Mouse (Mus musculus) heart, embryonic 11.5 days (tissue): Measurements from ENCODE around the gene Asl. TPM values are rescaled to one million over a fixed set of nuclear protein-coding genes. Genes with fewer than 3 reads are reported as not detected.
"Not testable (repeated sequence)": the region's sequence is repeated elsewhere in the genome, so short reads cannot be mapped to it uniquely, and the experiment has no call there.

ENCODE experiments used
- ATAC-seq: fragments of 200-750 bp; cut with Nextera tagmentation; replicated peaks from 2 replicates; pipeline ENCODE4 v1.8.0; 2017; ENCODE audit warnings: moderate library complexity; ENCODE audit not compliant: insufficient number of reproducible peaks, low FRiP score, low TSS enrichment
- H3K27ac ChIP-seq: fragments of 300-500 bp; sonication (generic); 2 replicates; pipeline ENCODE4 v1.5.1; 2014; ENCODE audit warnings: mild to moderate bottlenecking, low read depth, low read length
- H3K27me3 ChIP-seq: fragments of 300-500 bp; sonication (generic); 2 replicates; pipeline ENCODE4 v1.6.1; 2014; ENCODE audit warnings: mild to moderate bottlenecking, low read length, mixed read lengths; ENCODE audit not compliant: control insufficient read depth, insufficient read depth
- H3K36me3 ChIP-seq: fragments of 300-500 bp; sonication (generic); 2 replicates; pipeline ENCODE4 v1.6.1; 2014; ENCODE audit warnings: mild to moderate bottlenecking, low read length, moderate library complexity, mixed read lengths; ENCODE audit not compliant: control insufficient read depth, insufficient read depth
- H3K4me1 ChIP-seq: fragments of 300-500 bp; sonication (generic); 2 replicates; pipeline ENCODE4 v1.6.1; 2014; ENCODE audit warnings: low read length; ENCODE audit not compliant: control insufficient read depth, insufficient read depth
- H3K4me2 ChIP-seq: fragments of 300-500 bp; sonication (generic); 2 replicates; pipeline ENCODE4 v1.6.1; 2014; ENCODE audit warnings: mild to moderate bottlenecking, moderate library complexity
- H3K4me3 ChIP-seq: fragments of 300-500 bp; sonication (generic); 2 replicates; pipeline ENCODE4 v1.5.1; 2014; ENCODE audit warnings: low read depth, low read length
- H3K9ac ChIP-seq: fragments of 300-500 bp; sonication (generic); 2 replicates; pipeline ENCODE4 v1.6.1; 2014; ENCODE audit warnings: mild to moderate bottlenecking, low read depth, low read length, moderate library complexity
- H3K9me3 ChIP-seq: fragments of 300-500 bp; sonication (generic); replicated peaks from 2 replicates; pipeline ENCODE4 v1.6.1; 2016; ENCODE audit warnings: low read length; ENCODE audit not compliant: control insufficient read depth
- WGBS: fragments of 180-500 bp; shearing (Covaris S2); extraction: QIAGEN DNeasy Blood & Tissue Kit; methylation state at CpG from one replicate; pipeline ENCODE4 v1.1.7; 2014; ENCODE audit not compliant: insufficient replicate concordance; 5-methylcytosine and 5-hydroxymethylcytosine counted together
- polyA plus RNA-seq: library from polyadenylated mRNA; unstranded; fragments of >200 nt; fragmentation: Nextera tagmentation; extraction: Ambion mirVana; gene quantifications from 2 replicates; pipeline ENCODE4 v1.2.1, GENCODE M21; 2014

The Asl gene
- polyA plus RNA-seq, 1 experiment from 2014 or later = 18.6 TPM

GRCm38 (mm10) chr5:130041262-130041661 lies 12.2 kb upstream of the Asl start:
- H3K27ac ChIP-seq = no peak overlapping the region
- no peak overlapping the region for H3K4me3 ChIP-seq
- H3K4me1 ChIP-seq = peaks cover 3% of the 10 kb centered on the region
- no peak overlapping the region for H3K4me2 ChIP-seq
- no peak for ATAC-seq
- WGBS = 84% methylated on average over 4 of the region's 4 CpGs
- peaks cover 12% of the 10 kb centered on the region for H3K36me3 ChIP-seq
- no peak overlapping the region for H3K9ac ChIP-seq
- no peaks in the 10 kb centered on the region for H3K9me3 ChIP-seq
- peaks cover 30% of the 10 kb centered on the region for H3K27me3 ChIP-seq

- peaks cover 30% of the 10 kb centered on the region for H3K27me3 ChIP-seq
- 93% methylated on average over 4 of the region's 4 CpGs for WGBS
- peaks cover 12% of the 10 kb centered on the region for H3K36me3 ChIP-seq
Measured at GRCm38 (mm10) chr5:130040797-130041196, 11.8 kb upstream of the Asl start.

GRCm38 (mm10) chr5:130037752-130038455 lies 8.9 kb upstream of the Asl start:
- ATAC-seq = no peak
- H3K27ac ChIP-seq = no peak overlapping the region
- no peak overlapping the region for H3K4me2 ChIP-seq

More at GRCm38 (mm10) chr5:130040797-130041196, 11.8 kb upstream of the Asl start:
- no peak overlapping the region for H3K4me2 ChIP-seq
- H3K4me3 ChIP-seq = no peak overlapping the region
- no peaks in the 10 kb centered on the region for H3K4me1 ChIP-seq
- H3K9ac ChIP-seq = no peak overlapping the region
- H3K9me3 ChIP-seq = no peaks in the 10 kb centered on the region
- ATAC-seq = no peak
- no peak overlapping the region for H3K27ac ChIP-seq

GRCm38 (mm10) chr5:130036300-130036699 lies 7.3 kb upstream of the Asl start:
- H3K9me3 ChIP-seq, H3K4me2 ChIP-seq, H3K27ac ChIP-seq, H3K36me3 ChIP-seq, H3K27me3 ChIP-seq, H3K4me3 ChIP-seq, H3K9ac ChIP-seq, ATAC-seq, H3K4me1 ChIP-seq: not testable (repeated sequence)
- 69% methylated on average over 2 of the region's 2 CpGs for WGBS

More at GRCm38 (mm10) chr5:130037752-130038455, 8.9 kb upstream of the Asl start:
- peaks cover 4% of the 10 kb centered on the region; the same call in 1 of the 2 replicates for H3K27me3 ChIP-seq
- H3K4me1 ChIP-seq = no peaks in the 10 kb centered on the region
- peaks cover 8% of the 10 kb centered on the region for H3K36me3 ChIP-seq
- H3K4me3 ChIP-seq = no peak overlapping the region
- H3K9ac ChIP-seq = no peak overlapping the region
- H3K9me3 ChIP-seq = no peaks in the 10 kb centered on the region
- WGBS = 63% methylated on average over 19 of the region's 19 CpGs

GRCm38 (mm10) chr5:130033869-130034268 lies 4.8 kb upstream of the Asl start:
- H3K9ac ChIP-seq = no peak overlapping the region
- whole genome bisulfite sequencing = 58% methylated on average over 2 of the region's 2 CpGs
- H3K27me3 ChIP-seq = no peaks in the 10 kb centered on the region
- no peaks in the 10 kb centered on the region for H3K9me3 ChIP-seq
- H3K4me3 ChIP-seq = no peak overlapping the region
- no peak overlapping the region for H3K27ac ChIP-seq
- H3K36me3 ChIP-seq = no peaks in the 10 kb centered on the region
- no peaks in the 10 kb centered on the region; the same call in 1 of the 2 replicates for H3K4me1 ChIP-seq
- ATAC-seq = no peak
- H3K4me2 ChIP-seq = no peak overlapping the region

DNA sequence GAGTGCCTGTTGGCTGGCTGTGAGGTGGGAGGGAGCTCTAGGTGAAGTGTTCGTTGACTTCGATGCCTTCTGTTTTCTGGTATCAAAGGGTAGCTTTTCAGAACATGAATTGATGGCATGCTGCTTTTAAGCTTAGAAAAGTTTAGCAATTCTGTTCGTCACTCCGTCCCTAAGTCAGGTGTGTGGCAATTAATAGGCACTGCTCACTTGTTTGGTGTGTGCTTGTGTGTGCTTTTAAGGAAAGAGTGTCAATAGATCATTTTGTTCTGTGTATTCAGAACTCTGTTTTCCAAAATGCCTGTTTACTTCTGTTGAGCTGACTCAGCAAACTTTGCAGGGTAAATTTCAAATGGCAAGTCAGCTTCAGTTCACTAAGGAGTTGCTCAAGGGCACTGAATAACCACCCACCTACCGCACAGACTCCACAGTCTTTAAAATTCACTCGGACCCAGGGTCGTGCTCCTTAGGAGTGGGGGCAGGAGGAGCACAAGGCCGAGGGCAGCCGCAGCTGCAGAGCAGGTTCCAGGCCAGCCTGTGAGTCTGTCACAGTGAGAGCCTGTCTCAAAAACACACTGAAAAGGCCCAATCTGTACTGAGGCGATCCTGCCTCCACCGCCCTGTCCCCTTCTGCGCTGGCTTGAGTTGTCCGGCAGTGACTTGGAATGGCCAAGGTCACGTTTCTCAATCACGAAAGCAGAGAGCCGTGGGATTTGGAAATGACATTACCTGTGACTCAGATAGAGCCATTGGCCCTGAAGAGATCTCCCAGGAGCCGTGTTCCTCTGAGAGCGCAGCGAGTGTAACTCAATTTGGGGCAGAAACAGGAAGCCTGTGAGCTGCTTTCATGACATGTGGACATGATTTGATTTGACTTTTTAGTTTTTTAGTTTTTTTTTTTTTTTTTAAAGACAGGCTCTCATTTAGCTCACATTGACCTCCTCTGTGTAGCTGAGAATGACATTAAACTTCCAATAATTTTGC lies 2.7 kb upstream of the Asl start:
- 92% methylated on average over 19 of the region's 19 CpGs for WGBS
- Histone ChIP-seq H3K4me1 (no peaks in the 10 kb centered on the region; the same call in 1 of the 2 replicates), H3K36me3 (no peaks in the 10 kb centered on the region), H3K9me3 (no peaks in the 10 kb centered on the region), H3K27me3 (peaks cover 3% of the 10 kb centered on the region; the same call in 1 of the 2 replicates), H3K27ac (no peak overlapping the region), H3K4me2 (no peak overlapping the region), H3K4me3 (no peak overlapping the region), H3K9ac (no peak overlapping the region)
- no peak for ATAC-seq

DNA sequence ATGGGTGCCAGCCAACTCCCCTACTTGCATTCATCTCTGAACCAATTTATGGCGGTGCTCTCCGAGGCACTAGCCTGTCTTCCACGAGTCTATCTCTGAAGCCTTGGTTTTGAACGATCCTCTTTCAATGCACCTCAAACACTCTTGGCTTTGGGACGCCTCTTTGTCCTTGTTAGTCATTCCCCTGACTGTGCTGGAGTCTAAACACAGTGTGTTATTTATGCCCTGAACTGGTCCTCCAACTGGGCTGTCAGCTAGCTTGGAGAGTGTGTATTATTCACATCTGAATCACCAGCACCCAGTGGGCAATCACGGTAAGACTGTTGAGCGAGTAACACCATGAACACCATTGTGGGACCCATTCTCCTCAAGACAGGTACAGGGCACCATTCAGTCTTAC lies 1.4 kb downstream of the Asl start:
- H3K4me2 ChIP-seq = no peak overlapping the region
- no peaks in the 10 kb centered on the region; the same call in 1 of the 2 replicates for H3K4me1 ChIP-seq
- peaks cover 3% of the 10 kb centered on the region; the same call in 1 of the 2 replicates for H3K27me3 ChIP-seq
- no peak overlapping the region for H3K9ac ChIP-seq
- no peak overlapping the region for H3K27ac ChIP-seq
- no peaks in the 10 kb centered on the region for H3K36me3 ChIP-seq
- 82% methylated on average over 7 of the region's 7 CpGs for WGBS
- no peak overlapping the region for H3K4me3 ChIP-seq
- ATAC-seq = no peak
- no peaks in the 10 kb centered on the region for H3K9me3 ChIP-seq

DNA sequence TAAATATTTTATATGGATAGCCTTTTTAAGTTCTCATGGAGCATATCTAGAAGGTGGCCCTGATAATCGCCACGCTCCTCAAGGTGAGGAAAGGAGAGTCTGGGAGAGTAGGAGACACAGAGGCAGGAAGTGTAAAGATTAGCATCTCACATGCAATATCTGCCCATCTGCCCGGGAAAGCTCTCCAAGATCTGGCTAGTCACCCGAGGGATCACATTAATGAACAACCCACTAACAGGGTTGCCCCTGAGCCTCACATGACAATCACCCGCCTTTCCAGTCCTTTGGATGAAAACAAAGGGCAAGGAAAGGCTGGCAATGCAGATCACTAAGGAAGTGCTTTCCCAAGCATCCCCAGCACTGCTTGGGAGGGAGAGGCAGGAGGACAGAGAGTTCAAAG lies 1.9 kb downstream of the Asl start:
- Histone ChIP-seq H3K36me3 (no peaks in the 10 kb centered on the region), H3K9me3 (no peaks in the 10 kb centered on the region), H3K4me1 (no peaks in the 10 kb centered on the region; the same call in 1 of the 2 replicates), H3K4me2 (no peak overlapping the region), H3K27me3 (peaks cover 3% of the 10 kb centered on the region; the same call in 1 of the 2 replicates), H3K27ac (no peak overlapping the region), H3K4me3 (no peak overlapping the region), H3K9ac (no peak overlapping the region)
- 68% methylated on average over 5 of the region's 5 CpGs for whole genome bisulfite sequencing
- no peak for ATAC-seq
